Mouse (Mus musculus): Measurements from ENCODE around the gene Dnah6. TPM values are rescaled to one million over a fixed set of nuclear protein-coding genes. Genes with fewer than 3 reads are reported as not detected.
A peak's percentile ranks its signal among the peaks of the same experiment; 100 is the strongest.

Gene Dnah6
- polyA plus RNA-seq, 1 experiment from 2014 or later, result 0.20 TPM

- H3K4me1 ChIP-seq (ENCODE audit: control insufficient read depth, insufficient read depth, low read length), result no peaks in the 10 kb centered on the region
- no peak overlapping the region for H3K4me2 ChIP-seq (ENCODE audit: low read depth, low read length)
- H3K36me3 ChIP-seq (ENCODE audit: control insufficient read depth, insufficient read depth, low read length), result no peaks in the 10 kb centered on the region
- no peak overlapping the region for H3K4me3 ChIP-seq (ENCODE audit: low read depth, low read length)
- ATAC-seq (ENCODE audit: low read depth), result no peak
- 86% methylated on average over 6 of the region's 6 CpGs for WGBS
- no peaks in the 10 kb centered on the region for H3K9me3 ChIP-seq (ENCODE audit: control insufficient read depth, low read length)
- no peak overlapping the region for H3K9ac ChIP-seq (replicated peaks; ENCODE audit: low read depth, low read length)
- no peaks in the 10 kb centered on the region for H3K27me3 ChIP-seq (ENCODE audit: control insufficient read depth, insufficient read depth, low read length)
- no peak overlapping the region for H3K27ac ChIP-seq (ENCODE audit: low read depth, low read length)
These were observed 12.9 kb upstream of the Dnah6 start for GRCm38 (mm10) chr6:73234302-73234900.

- H3K27me3 ChIP-seq (ENCODE audit: control insufficient read depth, insufficient read depth, low read length), result no peaks in the 10 kb centered on the region
- H3K9me3 ChIP-seq (ENCODE audit: control insufficient read depth, low read length), result no peaks in the 10 kb centered on the region
- no peaks in the 10 kb centered on the region for H3K36me3 ChIP-seq (ENCODE audit: control insufficient read depth, insufficient read depth, low read length)
- no peak overlapping the region for H3K4me3 ChIP-seq (ENCODE audit: low read depth, low read length)
- WGBS, result 90% methylated on average over 6 of the region's 6 CpGs
- no peak overlapping the region for H3K4me2 ChIP-seq (ENCODE audit: low read depth, low read length)
- H3K4me1 ChIP-seq (ENCODE audit: control insufficient read depth, insufficient read depth, low read length), result no peaks in the 10 kb centered on the region
- H3K27ac ChIP-seq (ENCODE audit: low read depth, low read length), result no peak overlapping the region
- H3K9ac ChIP-seq (replicated peaks; ENCODE audit: low read depth, low read length), result no peak overlapping the region
- ATAC-seq (ENCODE audit: low read depth), result no peak
These were observed 11.8 kb upstream of the Dnah6 start for GRCm38 (mm10) chr6:73233202-73233726.

GRCm38 (mm10) chr6:73232152-73232584 is 10.7 kb upstream of the Dnah6 start:
- Histone ChIP-seq H3K27me3 (ENCODE audit: control insufficient read depth, insufficient read depth, low read length) (no peaks in the 10 kb centered on the region), H3K36me3 (ENCODE audit: control insufficient read depth, insufficient read depth, low read length) (no peaks in the 10 kb centered on the region), H3K4me3 (ENCODE audit: low read depth, low read length) (no peak overlapping the region), H3K9ac (replicated peaks; ENCODE audit: low read depth, low read length) (no peak overlapping the region), H3K9me3 (ENCODE audit: control insufficient read depth, low read length) (no peaks in the 10 kb centered on the region), H3K4me1 (ENCODE audit: control insufficient read depth, insufficient read depth, low read length) (no peaks in the 10 kb centered on the region), H3K4me2 (ENCODE audit: low read depth, low read length) (no peak overlapping the region), H3K27ac (ENCODE audit: low read depth, low read length) (no peak overlapping the region)
- 84% methylated on average over 12 of the region's 12 CpGs for WGBS
- no peak for ATAC-seq (ENCODE audit: low read depth)

GRCm38 (mm10) chr6:73228881-73229280 is 7.4 kb upstream of the Dnah6 start:
- Histone ChIP-seq H3K9me3 (ENCODE audit: control insufficient read depth, low read length) (no peaks in the 10 kb centered on the region), H3K9ac (replicated peaks; ENCODE audit: low read depth, low read length) (no peak overlapping the region), H3K4me1 (ENCODE audit: control insufficient read depth, insufficient read depth, low read length) (no peaks in the 10 kb centered on the region), H3K36me3 (ENCODE audit: control insufficient read depth, insufficient read depth, low read length) (no peaks in the 10 kb centered on the region), H3K4me2 (ENCODE audit: low read depth, low read length) (no peak overlapping the region), H3K27ac (ENCODE audit: low read depth, low read length) (no peak overlapping the region), H3K27me3 (ENCODE audit: control insufficient read depth, insufficient read depth, low read length) (no peaks in the 10 kb centered on the region), H3K4me3 (ENCODE audit: low read depth, low read length) (no peak overlapping the region)
- ATAC-seq (ENCODE audit: low read depth), result no peak
- 78% methylated on average over 3 of the region's 3 CpGs for WGBS

- Histone ChIP-seq H3K4me3 (ENCODE audit: low read depth, low read length) (no peak overlapping the region), H3K4me1 (ENCODE audit: control insufficient read depth, insufficient read depth, low read length) (no peaks in the 10 kb centered on the region), H3K4me2 (ENCODE audit: low read depth, low read length) (no peak overlapping the region), H3K9ac (replicated peaks; ENCODE audit: low read depth, low read length) (no peak overlapping the region), H3K27ac (ENCODE audit: low read depth, low read length) (no peak overlapping the region), H3K36me3 (ENCODE audit: control insufficient read depth, insufficient read depth, low read length) (no peaks in the 10 kb centered on the region), H3K27me3 (ENCODE audit: control insufficient read depth, insufficient read depth, low read length) (no peaks in the 10 kb centered on the region), H3K9me3 (ENCODE audit: control insufficient read depth, low read length) (no peaks in the 10 kb centered on the region)
- no peak for ATAC-seq (ENCODE audit: low read depth)
- WGBS, result 62% methylated on average over 4 of the region's 4 CpGs
These were observed 7.0 kb upstream of the Dnah6 start for GRCm38 (mm10) chr6:73228408-73228807.

- WGBS, result 47% methylated on average over 10 of the region's 10 CpGs
- H3K4me1 ChIP-seq (ENCODE audit: control insufficient read depth, insufficient read depth, low read length), result no peaks in the 10 kb centered on the region
- H3K9ac ChIP-seq (replicated peaks; ENCODE audit: low read depth, low read length), result no peak overlapping the region
- no peak for ATAC-seq (ENCODE audit: low read depth)
- H3K4me2 ChIP-seq (ENCODE audit: low read depth, low read length), result no peak overlapping the region
- H3K27ac ChIP-seq (ENCODE audit: low read depth, low read length), result no peak overlapping the region
- H3K27me3 ChIP-seq (ENCODE audit: control insufficient read depth, insufficient read depth, low read length), result no peaks in the 10 kb centered on the region
- H3K4me3 ChIP-seq (ENCODE audit: low read depth, low read length), result no peak overlapping the region
- no peaks in the 10 kb centered on the region for H3K9me3 ChIP-seq (ENCODE audit: control insufficient read depth, low read length)
- H3K36me3 ChIP-seq (ENCODE audit: control insufficient read depth, insufficient read depth, low read length), result no peaks in the 10 kb centered on the region
These were observed 6.1 kb upstream of the Dnah6 start for GRCm38 (mm10) chr6:73227376-73228158.

GRCm38 (mm10) chr6:73222841-73223526 is 1.5 kb upstream of the Dnah6 start:
- Histone ChIP-seq H3K4me1 (ENCODE audit: control insufficient read depth, insufficient read depth, low read length) (peaks cover 3% of the 10 kb centered on the region; the same call in 1 of the 2 replicates), H3K4me3 (ENCODE audit: low read depth, low read length) (no peak overlapping the region), H3K9ac (replicated peaks; ENCODE audit: low read depth, low read length) (no peak overlapping the region), H3K27me3 (ENCODE audit: control insufficient read depth, insufficient read depth, low read length) (no peaks in the 10 kb centered on the region), H3K36me3 (ENCODE audit: control insufficient read depth, insufficient read depth, low read length) (no peaks in the 10 kb centered on the region), H3K27ac (ENCODE audit: low read depth, low read length) (no peak overlapping the region), H3K4me2 (ENCODE audit: low read depth, low read length) (0 out of 2 replicates have a peak overlapping the region, but pooled peaks have one; percentile 19), H3K9me3 (ENCODE audit: control insufficient read depth, low read length) (no peaks in the 10 kb centered on the region)
- WGBS, result 22% methylated on average over 10 of the region's 10 CpGs
- no peak for ATAC-seq (ENCODE audit: low read depth)

- H3K9ac ChIP-seq (replicated peaks; ENCODE audit: low read depth, low read length), result peak overlapping the region; percentile 51
- peak overlapping the region; percentile 61 for H3K4me2 ChIP-seq (ENCODE audit: low read depth, low read length)
- no peaks in the 10 kb centered on the region for H3K9me3 ChIP-seq (ENCODE audit: control insufficient read depth, low read length)
- ATAC-seq (ENCODE audit: low read depth), result peak; percentile 77
- H3K27ac ChIP-seq (ENCODE audit: low read depth, low read length), result peak overlapping the region; percentile 70
- 29% methylated on average over 23 of the region's 23 CpGs for WGBS
- peak overlapping the region; percentile 37 for H3K4me3 ChIP-seq (ENCODE audit: low read depth, low read length)
- H3K27me3 ChIP-seq (ENCODE audit: control insufficient read depth, insufficient read depth, low read length), result no peaks in the 10 kb centered on the region
- no peaks in the 10 kb centered on the region for H3K36me3 ChIP-seq (ENCODE audit: control insufficient read depth, insufficient read depth, low read length)
- H3K4me1 ChIP-seq (ENCODE audit: control insufficient read depth, insufficient read depth, low read length), result peaks cover 3% of the 10 kb centered on the region; the same call in 1 of the 2 replicates
These were observed 696 bp upstream of the Dnah6 start for GRCm38 (mm10) chr6:73221958-73222735.
